Mouse (Mus musculus): ENCODE results near the gene Sema3e. TPM values are rescaled to one million over a fixed set of nuclear protein-coding genes. Genes with fewer than 3 reads are reported as not detected.

The Sema3e gene
- polyA plus RNA-seq, 1 experiment from 2014 or later = 2.4 TPM

GRCm38 (mm10) chr5:14163280-14163679, 138.2 kb downstream of the Sema3e start:
- Histone ChIP-seq H3K27me3 (no peaks in the 10 kb centered on the region), H3K4me3 (replicated peaks) (no peak overlapping the region), H3K9ac (no peak overlapping the region), H3K27ac (no peak overlapping the region), H3K4me2 (no peak overlapping the region), H3K9me3 (replicated peaks) (no peaks in the 10 kb centered on the region), H3K4me1 (no peaks in the 10 kb centered on the region), H3K36me3 (no peaks in the 10 kb centered on the region)
- 91% methylated on average over 3 of the region's 3 CpGs for WGBS
- ATAC-seq (replicated peaks; ENCODE audit: low FRiP score) = no peak

GRCm38 (mm10) chr5:14167776-14168175, 142.7 kb downstream of the Sema3e start:
- Histone ChIP-seq H3K36me3 (no peaks in the 10 kb centered on the region), H3K9ac (no peak overlapping the region), H3K4me1 (no peaks in the 10 kb centered on the region), H3K27ac (no peak overlapping the region), H3K4me2 (no peak overlapping the region), H3K27me3 (no peaks in the 10 kb centered on the region), H3K4me3 (replicated peaks) (no peak overlapping the region), H3K9me3 (replicated peaks) (no peaks in the 10 kb centered on the region)
- ATAC-seq (replicated peaks; ENCODE audit: low FRiP score) = no peak
- WGBS = 69% methylated on average over 3 of the region's 3 CpGs

GRCm38 (mm10) chr5:14173355-14174183, 148.5 kb downstream of the Sema3e start:
- WGBS = 89% methylated on average over 10 of the region's 10 CpGs
- Histone ChIP-seq H3K4me3 (replicated peaks) (no peak overlapping the region), H3K36me3 (no peaks in the 10 kb centered on the region), H3K4me1 (no peaks in the 10 kb centered on the region), H3K4me2 (no peak overlapping the region), H3K27me3 (no peaks in the 10 kb centered on the region), H3K9me3 (replicated peaks) (no peaks in the 10 kb centered on the region), H3K27ac (no peak overlapping the region), H3K9ac (no peak overlapping the region)
- ATAC-seq (replicated peaks; ENCODE audit: low FRiP score) = no peak

GRCm38 (mm10) chr5:14180571-14180970, 155.5 kb downstream of the Sema3e start:
- Histone ChIP-seq H3K4me3 (replicated peaks) (no peak overlapping the region), H3K9me3 (replicated peaks) (no peaks in the 10 kb centered on the region), H3K9ac (no peak overlapping the region), H3K27ac (no peak overlapping the region), H3K36me3 (no peaks in the 10 kb centered on the region), H3K27me3 (no peaks in the 10 kb centered on the region), H3K4me1 (no peaks in the 10 kb centered on the region), H3K4me2 (no peak overlapping the region)
- 92% methylated on average over 10 of the region's 10 CpGs for WGBS
- ATAC-seq (replicated peaks; ENCODE audit: low FRiP score) = no peak

GRCm38 (mm10) chr5:14182156-14182555, 157.1 kb downstream of the Sema3e start:
- WGBS = 85% methylated on average over 11 of the region's 11 CpGs
- H3K36me3 ChIP-seq = no peaks in the 10 kb centered on the region
- H3K9ac ChIP-seq = no peak overlapping the region
- ATAC-seq (replicated peaks; ENCODE audit: low FRiP score) = no peak
- no peaks in the 10 kb centered on the region for H3K27me3 ChIP-seq
- no peaks in the 10 kb centered on the region for H3K4me1 ChIP-seq
- H3K4me2 ChIP-seq = no peak overlapping the region
- H3K9me3 ChIP-seq (replicated peaks) = no peaks in the 10 kb centered on the region
- no peak overlapping the region for H3K27ac ChIP-seq
- no peak overlapping the region for H3K4me3 ChIP-seq (replicated peaks)

GRCm38 (mm10) chr5:14195172-14195819, 170.2 kb downstream of the Sema3e start:
- no peak overlapping the region for H3K4me2 ChIP-seq
- H3K27me3 ChIP-seq = no peaks in the 10 kb centered on the region
- WGBS = 72% methylated on average over 6 of the region's 6 CpGs
- ATAC-seq (replicated peaks; ENCODE audit: low FRiP score) = no peak
- no peaks in the 10 kb centered on the region for H3K36me3 ChIP-seq
- H3K9me3 ChIP-seq (replicated peaks) = no peaks in the 10 kb centered on the region
- no peak overlapping the region for H3K9ac ChIP-seq
- H3K4me3 ChIP-seq (replicated peaks) = no peak overlapping the region
- H3K27ac ChIP-seq = no peak overlapping the region
- no peaks in the 10 kb centered on the region for H3K4me1 ChIP-seq

- ATAC-seq (replicated peaks; ENCODE audit: low FRiP score) = no peak
- H3K36me3 ChIP-seq = no peaks in the 10 kb centered on the region
- WGBS = 49% methylated on average over 3 of the region's 3 CpGs
- H3K4me3 ChIP-seq (replicated peaks) = no peak overlapping the region
- no peak overlapping the region for H3K9ac ChIP-seq
- no peaks in the 10 kb centered on the region for H3K9me3 ChIP-seq (replicated peaks)
- H3K4me1 ChIP-seq = no peaks in the 10 kb centered on the region
- no peak overlapping the region for H3K27ac ChIP-seq
- no peak overlapping the region for H3K4me2 ChIP-seq
- H3K27me3 ChIP-seq = no peaks in the 10 kb centered on the region
Observed at GRCm38 (mm10) chr5:14198344-14199040, 173.4 kb downstream of the Sema3e start.

GRCm38 (mm10) chr5:14206794-14207193, 181.7 kb downstream of the Sema3e start:
- Histone ChIP-seq H3K4me2 (no peak overlapping the region), H3K4me1 (no peaks in the 10 kb centered on the region), H3K9me3 (replicated peaks) (no peaks in the 10 kb centered on the region), H3K27me3 (no peaks in the 10 kb centered on the region), H3K36me3 (no peaks in the 10 kb centered on the region), H3K4me3 (replicated peaks) (no peak overlapping the region), H3K27ac (no peak overlapping the region), H3K9ac (no peak overlapping the region)
- 54% methylated on average over 2 of the region's 2 CpGs for WGBS
- ATAC-seq (replicated peaks; ENCODE audit: low FRiP score) = no peak

GRCm38 (mm10) chr5:14209962-14210361, 184.9 kb downstream of the Sema3e start:
- H3K36me3 ChIP-seq = no peaks in the 10 kb centered on the region
- no peaks in the 10 kb centered on the region for H3K27me3 ChIP-seq
- H3K4me1 ChIP-seq = no peaks in the 10 kb centered on the region
- H3K4me2 ChIP-seq = no peak overlapping the region
- no peak for ATAC-seq (replicated peaks; ENCODE audit: low FRiP score)
- no peak overlapping the region for H3K27ac ChIP-seq
- WGBS = 73% methylated on average over 3 of the region's 3 CpGs
- no peaks in the 10 kb centered on the region for H3K9me3 ChIP-seq (replicated peaks)
- no peak overlapping the region for H3K4me3 ChIP-seq (replicated peaks)
- no peak overlapping the region for H3K9ac ChIP-seq

GRCm38 (mm10) chr5:14216211-14216610, 191.1 kb downstream of the Sema3e start:
- WGBS = 51% methylated on average over 7 of the region's 7 CpGs
- H3K36me3 ChIP-seq = no peaks in the 10 kb centered on the region
- no peak overlapping the region for H3K4me2 ChIP-seq
- no peak overlapping the region for H3K4me3 ChIP-seq (replicated peaks)
- ATAC-seq (replicated peaks; ENCODE audit: low FRiP score) = no peak
- H3K9ac ChIP-seq = no peak overlapping the region
- no peak overlapping the region for H3K27ac ChIP-seq
- no peaks in the 10 kb centered on the region for H3K9me3 ChIP-seq (replicated peaks)
- H3K27me3 ChIP-seq = no peaks in the 10 kb centered on the region
- no peaks in the 10 kb centered on the region for H3K4me1 ChIP-seq

GRCm38 (mm10) chr5:14218677-14219076, 193.6 kb downstream of the Sema3e start:
- Histone ChIP-seq H3K9me3 (replicated peaks) (no peaks in the 10 kb centered on the region), H3K4me1 (no peaks in the 10 kb centered on the region), H3K4me3 (replicated peaks) (no peak overlapping the region), H3K27me3 (no peaks in the 10 kb centered on the region), H3K27ac (no peak overlapping the region), H3K36me3 (no peaks in the 10 kb centered on the region), H3K4me2 (no peak overlapping the region), H3K9ac (no peak overlapping the region)
- no peak for ATAC-seq (replicated peaks; ENCODE audit: low FRiP score)
- 81% methylated on average over 4 of the region's 4 CpGs for WGBS

GRCm38 (mm10) chr5:14224509-14224908, 199.4 kb downstream of the Sema3e start:
- H3K4me3 ChIP-seq (replicated peaks) = no peak overlapping the region
- no peak overlapping the region for H3K9ac ChIP-seq
- no peaks in the 10 kb centered on the region for H3K9me3 ChIP-seq (replicated peaks)
- H3K4me2 ChIP-seq = no peak overlapping the region
- WGBS = 91% methylated on average over 6 of the region's 6 CpGs
- no peak overlapping the region for H3K27ac ChIP-seq
- H3K36me3 ChIP-seq = no peaks in the 10 kb centered on the region
- no peaks in the 10 kb centered on the region for H3K27me3 ChIP-seq
- H3K4me1 ChIP-seq = no peaks in the 10 kb centered on the region
- no peak for ATAC-seq (replicated peaks; ENCODE audit: low FRiP score)
